Mouse (Mus musculus) embryonic facial prominence, embryonic 11.5 days (tissue): ENCODE measurements at regions not wholly inside any gene's neighbourhood (a gene's known extent, or its start where the extent isn't known, plus 50 kb on each side); places are given as distances from the start of the nearest gene placed in this dataset.
"Not testable (repeated sequence)": the region's sequence is repeated elsewhere in the genome, so short reads cannot be mapped to it uniquely, and the experiment has no call there.

Experiments
- ATAC-seq: fragments of 200-750 bp; cut with Nextera tagmentation; replicated peaks from 2 replicates; pipeline ENCODE4 v1.8.0; 2017; ENCODE audit warnings: low read depth; ENCODE audit not compliant: insufficient number of reproducible peaks, low FRiP score, low TSS enrichment
- DNase-seq: peaks from one replicate; pipeline ENCODE4 v3.0.0-alpha.2; 2015; ENCODE audit warnings: low spot score
- H3K27ac ChIP-seq: fragments of 300-500 bp; sonication (generic); replicated peaks from 2 replicates; pipeline ENCODE4 v1.5.1; 2014; ENCODE audit warnings: mild to moderate bottlenecking, low read depth, low read length, control low read depth
- H3K27me3 ChIP-seq: fragments of 300-500 bp; sonication (generic); 2 replicates; pipeline ENCODE4 v1.6.1; 2014; ENCODE audit warnings: mild to moderate bottlenecking, low read length, moderate library complexity, mixed read lengths; ENCODE audit not compliant: control insufficient read depth, insufficient read depth
- H3K36me3 ChIP-seq: fragments of 300-500 bp; sonication (generic); replicated peaks from 2 replicates; pipeline ENCODE4 v1.6.1; 2014; ENCODE audit warnings: low read depth, mild to moderate bottlenecking, low read length, moderate library complexity, mixed read lengths; ENCODE audit not compliant: control insufficient read depth, insufficient read depth
- H3K4me1 ChIP-seq: fragments of 300-500 bp; sonication (generic); 2 replicates; pipeline ENCODE4 v1.6.1; 2014; ENCODE audit warnings: low read length, mixed read lengths; ENCODE audit not compliant: control insufficient read depth, insufficient read depth
- H3K4me2 ChIP-seq: fragments of 300-500 bp; sonication (generic); 2 replicates; pipeline ENCODE4 v1.6.1; 2014; ENCODE audit warnings: low read depth, mild to moderate bottlenecking, control low read depth, low read length, moderate library complexity
- H3K4me3 ChIP-seq: fragments of 300-500 bp; sonication (generic); 2 replicates; pipeline ENCODE4 v1.5.1; 2014; ENCODE audit warnings: low read depth, low read length, control low read depth
- H3K9ac ChIP-seq: fragments of 300-500 bp; sonication (generic); replicated peaks from 2 replicates; pipeline ENCODE4 v1.6.1; 2014; ENCODE audit warnings: mild to moderate bottlenecking, control low read depth, low read length
- H3K9me3 ChIP-seq: fragments of 300-500 bp; sonication (generic); replicated peaks from 2 replicates; pipeline ENCODE4 v1.6.1; 2016; ENCODE audit warnings: mild to moderate bottlenecking, low read length, inconsistent platforms, mixed read lengths; ENCODE audit not compliant: control insufficient read depth
- WGBS: fragments of 180-500 bp; shearing (Covaris S2); extraction: QIAGEN DNeasy Blood & Tissue Kit; methylation state at CpG from one replicate; pipeline ENCODE4 v1.1.7; 2014; 5-methylcytosine and 5-hydroxymethylcytosine counted together

- Histone ChIP-seq H3K27me3 (no peaks in the 10 kb centered on the region), H3K27ac (no peak overlapping the region), H3K36me3 (no peaks in the 10 kb centered on the region), H3K9me3 (no peaks in the 10 kb centered on the region), H3K4me1 (no peaks in the 10 kb centered on the region), H3K9ac (no peak overlapping the region), H3K4me3 (no peak overlapping the region), H3K4me2 (no peak overlapping the region)
- DNase-seq (no peak), ATAC-seq (no peak)
Observed at GRCm38 (mm10) chr3:16533643-16534042, 527.4 kb upstream of the Gm5150 start.

GRCm38 (mm10) chr3:16527511-16527910, 521.3 kb upstream of the Gm5150 start:
- H3K4me1 ChIP-seq, ATAC-seq, H3K4me3 ChIP-seq, H3K4me2 ChIP-seq, H3K27ac ChIP-seq, H3K9me3 ChIP-seq, H3K9ac ChIP-seq, H3K36me3 ChIP-seq, H3K27me3 ChIP-seq, DNase-seq: not testable (repeated sequence)
- 83% methylated on average over 6 of the region's 6 CpGs for WGBS

DNA sequence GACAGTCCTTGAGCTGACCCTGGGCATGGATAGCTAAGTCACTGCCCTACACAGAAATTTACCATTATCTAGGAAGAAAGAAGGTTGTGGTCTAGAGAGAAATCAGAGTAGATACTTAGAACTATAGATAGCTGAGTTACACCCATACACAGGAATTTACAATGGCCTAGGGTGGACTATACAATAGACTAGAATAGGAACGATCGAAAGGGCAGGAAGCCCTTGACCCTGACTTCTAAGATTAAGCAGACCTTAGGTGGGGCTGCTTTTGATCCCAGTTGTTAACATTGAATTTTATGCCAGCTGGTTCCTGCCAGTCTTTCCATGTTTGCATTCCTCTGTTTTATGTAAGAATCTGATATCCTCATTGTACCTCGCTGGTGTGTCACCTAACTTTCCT, 482.2 kb upstream of the Gm5150 start:
- not testable (repeated sequence) for H3K9ac ChIP-seq, H3K27ac ChIP-seq, H3K4me2 ChIP-seq, H3K9me3 ChIP-seq, ATAC-seq, H3K4me1 ChIP-seq, H3K36me3 ChIP-seq, H3K27me3 ChIP-seq, DNase-seq, H3K4me3 ChIP-seq
- WGBS = 88% methylated on average over 3 of the region's 3 CpGs

GRCm38 (mm10) chr3:16482750-16483149, 476.5 kb upstream of the Gm5150 start:
- H3K9ac ChIP-seq = no peak overlapping the region
- 76% methylated on average over 1 of the region's 1 CpGs for WGBS
- no peak overlapping the region for H3K27ac ChIP-seq
- no peaks in the 10 kb centered on the region for H3K36me3 ChIP-seq
- no peaks in the 10 kb centered on the region for H3K27me3 ChIP-seq
- no peaks in the 10 kb centered on the region for H3K9me3 ChIP-seq
- no peaks in the 10 kb centered on the region for H3K4me1 ChIP-seq
- H3K4me2 ChIP-seq = no peak overlapping the region
- no peak overlapping the region for H3K4me3 ChIP-seq
- ATAC-seq = no peak
- DNase-seq = no peak

- Histone ChIP-seq H3K4me3 (no peak overlapping the region), H3K27ac (no peak overlapping the region), H3K36me3 (no peaks in the 10 kb centered on the region), H3K9ac (no peak overlapping the region), H3K4me1 (no peaks in the 10 kb centered on the region), H3K9me3 (no peaks in the 10 kb centered on the region), H3K4me2 (no peak overlapping the region), H3K27me3 (no peaks in the 10 kb centered on the region)
- ATAC-seq (no peak), DNase-seq (no peak)
- WGBS = 70% methylated on average over 1 of the region's 1 CpGs
Observed at GRCm38 (mm10) chr3:16471360-16471759, 465.1 kb upstream of the Gm5150 start.

GRCm38 (mm10) chr3:16466388-16466787, 460.2 kb upstream of the Gm5150 start:
- no peaks in the 10 kb centered on the region for H3K27me3 ChIP-seq
- no peak overlapping the region for H3K27ac ChIP-seq
- H3K4me2 ChIP-seq = no peak overlapping the region
- ATAC-seq = no peak
- no peaks in the 10 kb centered on the region for H3K9me3 ChIP-seq
- peak; percentile 84 for DNase-seq
- H3K9ac ChIP-seq = no peak overlapping the region
- no peaks in the 10 kb centered on the region for H3K36me3 ChIP-seq
- 11% methylated on average over 9 of the region's 9 CpGs for WGBS
- no peak overlapping the region for H3K4me3 ChIP-seq
- H3K4me1 ChIP-seq = no peaks in the 10 kb centered on the region

DNA sequence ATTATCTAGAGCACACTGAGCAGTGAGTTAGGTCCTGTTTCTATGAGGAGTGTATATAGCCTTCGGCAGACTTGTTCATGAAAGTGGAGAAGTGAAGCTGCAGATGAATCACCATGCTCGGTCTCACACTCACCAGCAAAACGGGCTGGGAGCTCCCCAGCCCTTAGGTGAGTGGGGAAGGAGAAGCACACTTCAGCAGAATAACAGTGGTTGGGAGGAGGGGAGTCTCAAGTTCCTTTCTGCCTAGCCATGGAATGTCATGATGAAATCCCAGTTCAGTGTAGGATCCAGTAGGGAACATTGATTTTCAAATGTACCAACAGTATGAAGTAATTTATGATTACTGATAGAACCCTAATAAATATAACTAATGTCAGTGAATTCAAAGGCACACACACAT, 459.1 kb upstream of the Gm5150 start:
- Histone ChIP-seq H3K9me3 (no peaks in the 10 kb centered on the region), H3K4me1 (no peaks in the 10 kb centered on the region), H3K9ac (no peak overlapping the region), H3K27ac (no peak overlapping the region), H3K36me3 (no peaks in the 10 kb centered on the region), H3K4me3 (no peak overlapping the region), H3K4me2 (no peak overlapping the region), H3K27me3 (no peaks in the 10 kb centered on the region)
- DNase-seq (no peak), ATAC-seq (no peak)
- WGBS = 65% methylated on average over 3 of the region's 3 CpGs

DNA sequence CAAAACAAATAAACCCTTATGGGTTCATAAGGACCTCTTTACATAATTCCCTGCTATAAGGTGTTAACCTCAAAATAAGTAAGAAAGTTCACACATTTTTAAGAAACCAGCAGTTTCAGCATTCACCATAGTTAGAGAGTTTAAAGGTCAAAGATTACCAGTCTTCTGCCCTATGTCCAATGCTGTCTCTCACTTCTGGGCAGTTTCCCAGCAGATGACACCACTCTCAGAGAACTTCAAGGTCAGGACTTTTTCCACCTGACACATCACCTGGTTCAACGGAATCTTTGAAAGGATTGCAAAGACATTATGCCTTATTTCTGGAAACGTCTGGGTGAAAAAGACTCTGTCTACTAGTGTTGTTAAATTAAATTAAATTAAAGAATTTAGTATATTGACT, 458.1 kb upstream of the Gm5150 start:
- Histone ChIP-seq H3K27me3 (no peaks in the 10 kb centered on the region), H3K4me2 (no peak overlapping the region), H3K9me3 (no peaks in the 10 kb centered on the region), H3K4me3 (no peak overlapping the region), H3K27ac (no peak overlapping the region), H3K9ac (no peak overlapping the region), H3K36me3 (no peaks in the 10 kb centered on the region), H3K4me1 (no peaks in the 10 kb centered on the region)
- ATAC-seq = no peak
- WGBS = 83% methylated on average over 2 of the region's 2 CpGs
- DNase-seq = no peak

DNA sequence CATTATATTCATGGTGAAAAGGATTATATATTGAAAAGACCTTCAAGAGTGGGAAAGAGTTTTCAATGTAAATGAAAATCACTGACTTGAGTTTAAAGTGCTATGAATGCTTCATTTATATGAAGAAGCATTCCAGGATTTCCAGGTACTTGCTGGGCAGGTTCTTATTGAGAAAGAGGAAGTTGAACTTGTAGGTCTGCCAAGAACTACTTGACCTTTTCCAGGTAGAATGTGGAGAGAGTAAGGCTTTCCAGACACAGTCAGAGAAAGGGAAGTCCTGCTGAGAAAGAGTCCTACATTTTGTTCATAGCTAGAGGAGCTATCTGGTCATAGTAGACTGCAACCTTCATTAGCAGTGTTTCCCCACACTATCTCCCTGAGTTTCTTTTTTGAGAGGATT, 426.8 kb upstream of the Gm5150 start:
- no peak overlapping the region for H3K4me3 ChIP-seq
- H3K9me3 ChIP-seq = no peaks in the 10 kb centered on the region
- no peaks in the 10 kb centered on the region for H3K36me3 ChIP-seq
- DNase-seq = no peak
- no peaks in the 10 kb centered on the region for H3K27me3 ChIP-seq
- no peak overlapping the region for H3K9ac ChIP-seq
- H3K4me2 ChIP-seq = no peak overlapping the region
- no peaks in the 10 kb centered on the region for H3K4me1 ChIP-seq
- no peak overlapping the region for H3K27ac ChIP-seq
- ATAC-seq = no peak
